Mouse (Mus musculus) midbrain, embryonic 15.5 days (tissue): ENCODE measurements at regions not wholly inside any gene's neighbourhood (a gene's known extent, or its start where the extent isn't known, plus 50 kb on each side); places are given as distances from the start of the nearest gene placed in this dataset.
A peak's percentile ranks its signal among the peaks of the same experiment; 100 is the strongest.
"Not testable (repeated sequence)": the region's sequence is repeated elsewhere in the genome, so short reads cannot be mapped to it uniquely, and the experiment has no call there.

Source experiments
- ATAC-seq: fragments of 200-750 bp; cut with Nextera tagmentation; replicated peaks from 2 replicates; pipeline ENCODE4 v1.8.0; 2017; ENCODE audit warnings: moderate TSS enrichment
- H3K27ac ChIP-seq: fragments of 300-500 bp; sonication (generic); 2 replicates; pipeline ENCODE4 v1.5.1; 2015; ENCODE audit warnings: mild to moderate bottlenecking, inconsistent platforms
- H3K27me3 ChIP-seq: fragments of 300-500 bp; sonication (generic); replicated peaks from 2 replicates; pipeline ENCODE4 v1.6.1; 2015; ENCODE audit warnings: inconsistent platforms
- H3K36me3 ChIP-seq: fragments of 300-500 bp; sonication (generic); replicated peaks from 2 replicates; pipeline ENCODE4 v1.6.1; 2015; ENCODE audit warnings: inconsistent platforms
- H3K4me1 ChIP-seq: fragments of 300-500 bp; sonication (generic); 2 replicates; pipeline ENCODE4 v1.6.1; 2015; ENCODE audit warnings: inconsistent platforms
- H3K4me2 ChIP-seq: fragments of 300-500 bp; sonication (generic); 2 replicates; pipeline ENCODE4 v1.6.1; 2015; ENCODE audit warnings: inconsistent platforms, mild to moderate bottlenecking, moderate library complexity
- H3K4me3 ChIP-seq: fragments of 300-500 bp; sonication (generic); 2 replicates; pipeline ENCODE4 v1.5.1; 2015; ENCODE audit warnings: mild to moderate bottlenecking, inconsistent platforms
- H3K9ac ChIP-seq: fragments of 300-500 bp; sonication (generic); 2 replicates; pipeline ENCODE4 v1.6.1; 2015; ENCODE audit warnings: mild to moderate bottlenecking, inconsistent platforms
- H3K9me3 ChIP-seq: fragments of 300-500 bp; sonication (generic); 2 replicates; pipeline ENCODE4 v1.6.1; 2016; ENCODE audit warnings: inconsistent platforms
- WGBS: fragments of 180-500 bp; shearing (Covaris S2); methylation state at CpG from one replicate; pipeline ENCODE4 v1.1.7; 2015; ENCODE audit warnings: mixed read lengths; 5-methylcytosine and 5-hydroxymethylcytosine counted together

DNA sequence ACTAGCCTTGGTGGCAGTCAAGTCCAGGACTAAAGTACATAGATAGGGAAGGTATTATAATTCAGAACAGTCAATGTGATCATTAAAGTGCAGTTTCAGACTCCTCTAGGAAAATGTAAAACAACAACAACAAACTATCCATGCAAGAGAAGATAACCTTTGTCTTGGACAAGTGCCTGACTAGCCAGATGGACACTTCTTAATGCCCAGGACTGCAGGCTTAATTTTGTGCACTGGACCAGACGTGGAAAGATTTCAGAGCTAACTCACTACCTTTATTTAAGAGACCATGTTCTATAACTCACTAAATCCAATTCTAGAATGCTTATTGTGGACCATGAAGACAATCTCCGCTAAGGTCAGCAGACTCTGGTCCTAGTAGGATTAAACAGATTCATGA is 215.6 kb upstream of the Stxbp5 start:
- no peak overlapping the region for H3K4me3 ChIP-seq
- H3K9me3 ChIP-seq, result no peaks in the 10 kb centered on the region
- no peaks in the 10 kb centered on the region for H3K4me1 ChIP-seq
- H3K36me3 ChIP-seq, result no peaks in the 10 kb centered on the region
- H3K4me2 ChIP-seq, result no peak overlapping the region
- ATAC-seq, result no peak
- no peaks in the 10 kb centered on the region for H3K27me3 ChIP-seq
- H3K27ac ChIP-seq, result no peak overlapping the region
- H3K9ac ChIP-seq, result no peak overlapping the region
- 77% methylated on average over 2 of the region's 2 CpGs for WGBS

GRCm38 (mm10) chr10:10113256-10113655 is 212.4 kb upstream of the Stxbp5 start:
- Histone ChIP-seq H3K27me3 (no peaks in the 10 kb centered on the region), H3K4me1 (no peaks in the 10 kb centered on the region), H3K9ac (no peak overlapping the region), H3K27ac (no peak overlapping the region), H3K36me3 (no peaks in the 10 kb centered on the region), H3K4me2 (no peak overlapping the region), H3K4me3 (no peak overlapping the region), H3K9me3 (no peaks in the 10 kb centered on the region)
- ATAC-seq, result no peak

- no peaks in the 10 kb centered on the region for H3K27me3 ChIP-seq
- WGBS, result 97% methylated on average over 4 of the region's 4 CpGs
- peaks cover 2% of the 10 kb centered on the region; the same call in 1 of the 2 replicates for H3K4me1 ChIP-seq
- H3K4me3 ChIP-seq, result no peak overlapping the region
- H3K4me2 ChIP-seq, result no peak overlapping the region
- H3K36me3 ChIP-seq, result no peaks in the 10 kb centered on the region
- H3K9ac ChIP-seq, result no peak overlapping the region
- no peaks in the 10 kb centered on the region for H3K9me3 ChIP-seq
- no peak for ATAC-seq
- no peak overlapping the region for H3K27ac ChIP-seq
Measured at GRCm38 (mm10) chr10:10111055-10111454, 210.2 kb upstream of the Stxbp5 start.

DNA sequence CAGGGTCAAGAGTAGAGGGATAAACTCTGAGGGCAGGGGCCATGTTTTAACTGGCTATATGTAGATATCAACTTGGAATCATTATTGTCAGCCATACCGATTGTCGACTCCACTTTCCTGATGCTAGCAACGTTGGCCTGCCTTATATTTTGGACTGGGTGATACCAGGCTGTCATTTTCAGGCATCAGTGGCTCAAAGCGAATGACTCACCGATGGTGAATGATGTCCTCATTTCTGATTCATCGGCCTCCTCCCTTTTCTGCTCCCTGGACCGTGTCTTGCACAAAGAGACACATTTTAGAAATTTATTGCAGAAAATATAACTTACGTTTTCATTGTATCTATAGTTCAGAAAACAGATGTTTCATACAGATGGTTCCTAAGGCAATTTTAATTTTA is 209.0 kb upstream of the Stxbp5 start:
- H3K36me3 ChIP-seq, result no peaks in the 10 kb centered on the region
- no peak for ATAC-seq
- peaks cover 2% of the 10 kb centered on the region; the same call in 1 of the 2 replicates for H3K4me1 ChIP-seq
- no peak overlapping the region for H3K27ac ChIP-seq
- H3K9me3 ChIP-seq, result no peaks in the 10 kb centered on the region
- no peak overlapping the region for H3K4me2 ChIP-seq
- no peak overlapping the region for H3K4me3 ChIP-seq
- no peaks in the 10 kb centered on the region for H3K27me3 ChIP-seq
- WGBS, result 74% methylated on average over 8 of the region's 8 CpGs
- no peak overlapping the region for H3K9ac ChIP-seq

DNA sequence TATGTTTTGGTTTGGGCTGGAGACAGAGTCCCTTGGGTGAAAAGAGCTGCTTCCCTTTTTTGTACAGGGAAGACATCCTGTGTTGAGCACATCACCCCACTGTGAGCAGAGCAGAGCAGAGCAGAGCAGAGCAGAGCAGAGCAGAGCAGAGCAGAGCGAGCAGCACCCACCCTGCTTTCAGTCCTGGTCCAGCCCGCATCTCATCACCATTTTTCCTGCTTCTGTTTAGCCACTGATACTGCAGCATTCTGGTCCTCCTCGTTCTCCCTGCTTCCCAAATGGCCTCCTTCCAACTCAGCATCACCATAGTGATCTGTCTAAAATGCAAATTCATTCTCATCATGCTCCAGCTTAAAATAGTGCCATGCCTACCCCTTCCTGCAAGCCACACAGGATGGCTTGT is 206.2 kb upstream of the Stxbp5 start:
- Histone ChIP-seq H3K27me3 (no peaks in the 10 kb centered on the region), H3K4me2 (no peak overlapping the region), H3K9me3 (no peaks in the 10 kb centered on the region), H3K27ac (no peak overlapping the region), H3K36me3 (no peaks in the 10 kb centered on the region), H3K9ac (no peak overlapping the region), H3K4me3 (no peak overlapping the region), H3K4me1 (peaks cover 2% of the 10 kb centered on the region; the same call in 1 of the 2 replicates)
- 48% methylated on average over 3 of the region's 3 CpGs for WGBS
- peak; percentile 94 for ATAC-seq

DNA sequence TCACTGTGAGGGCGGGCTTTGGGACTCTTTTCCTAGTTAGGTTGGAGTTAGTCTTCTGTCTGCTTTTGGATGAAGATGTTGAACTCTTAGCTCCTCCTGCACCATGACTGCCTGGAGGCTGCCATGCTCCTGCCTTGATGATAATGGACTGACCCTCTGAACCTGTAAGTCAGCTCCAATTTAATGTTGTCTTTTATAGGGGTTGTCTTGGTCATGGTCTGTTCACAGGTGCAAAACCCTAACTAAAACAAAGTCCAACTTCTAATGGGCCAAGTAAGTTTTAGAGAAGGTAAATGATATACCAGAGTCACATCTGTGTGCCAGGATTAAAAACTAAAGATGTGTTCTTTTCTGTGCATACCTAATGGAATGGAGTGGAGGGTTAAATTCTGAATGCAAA is 205.8 kb upstream of the Stxbp5 start:
- Histone ChIP-seq H3K4me2 (no peak overlapping the region), H3K9me3 (no peaks in the 10 kb centered on the region), H3K4me1 (peaks cover 2% of the 10 kb centered on the region; the same call in 1 of the 2 replicates), H3K9ac (no peak overlapping the region), H3K36me3 (no peaks in the 10 kb centered on the region), H3K4me3 (no peak overlapping the region), H3K27me3 (no peaks in the 10 kb centered on the region), H3K27ac (no peak overlapping the region)
- 82% methylated on average over 1 of the region's 1 CpGs for WGBS
- no peak for ATAC-seq

DNA sequence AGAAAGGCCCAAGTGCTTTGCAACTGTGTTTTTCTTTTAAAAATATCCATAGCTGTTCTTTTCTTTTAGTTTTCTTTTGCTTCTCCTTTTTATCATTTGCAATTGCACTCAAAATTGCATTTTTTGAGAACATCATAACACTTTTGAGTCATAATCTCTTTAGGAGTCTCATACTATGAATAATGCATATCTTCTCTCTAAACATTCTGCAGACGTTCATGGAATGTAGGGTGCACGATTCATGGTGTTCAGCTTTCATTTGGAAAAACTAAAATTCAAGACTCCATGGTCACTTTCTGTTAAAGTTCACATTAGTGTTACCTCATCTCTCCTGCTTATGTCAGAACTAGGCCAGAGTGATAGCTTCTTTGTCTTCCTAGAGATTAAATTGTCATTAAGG is 200.8 kb upstream of the Stxbp5 start:
- Histone ChIP-seq H3K27ac (no peak overlapping the region), H3K36me3 (no peaks in the 10 kb centered on the region), H3K9me3 (no peaks in the 10 kb centered on the region), H3K9ac (no peak overlapping the region), H3K4me2 (no peak overlapping the region), H3K4me1 (no peaks in the 10 kb centered on the region), H3K4me3 (no peak overlapping the region), H3K27me3 (no peaks in the 10 kb centered on the region)
- ATAC-seq, result no peak
- WGBS, result 77% methylated on average over 2 of the region's 2 CpGs

DNA sequence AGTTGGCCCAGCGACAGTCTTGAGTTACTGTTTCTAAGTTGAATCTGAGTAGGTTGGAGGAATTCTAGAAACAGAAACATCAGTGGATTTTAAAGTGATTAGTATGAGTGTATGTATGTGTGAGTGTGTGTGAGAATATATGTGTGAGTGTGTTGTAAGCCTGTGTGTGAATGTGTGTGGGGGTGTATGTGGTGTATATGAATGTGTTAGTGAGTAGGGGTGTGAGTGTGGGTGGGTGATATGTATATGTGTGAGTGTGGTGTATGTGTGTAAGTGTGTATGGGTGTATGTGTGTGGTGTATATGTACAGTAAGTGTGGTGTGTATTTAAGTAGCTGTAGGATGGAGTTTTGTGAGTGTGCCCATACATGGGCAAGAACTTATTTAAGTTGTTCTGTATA is 197.6 kb upstream of the Stxbp5 start:
- no peak overlapping the region for H3K9ac ChIP-seq
- WGBS, result 83% methylated on average over 1 of the region's 1 CpGs
- no peaks in the 10 kb centered on the region for H3K36me3 ChIP-seq
- H3K4me2 ChIP-seq, result no peak overlapping the region
- no peak overlapping the region for H3K27ac ChIP-seq
- ATAC-seq, result no peak
- H3K4me3 ChIP-seq, result no peak overlapping the region
- no peaks in the 10 kb centered on the region for H3K9me3 ChIP-seq
- no peaks in the 10 kb centered on the region for H3K4me1 ChIP-seq
- H3K27me3 ChIP-seq, result no peaks in the 10 kb centered on the region

GRCm38 (mm10) chr10:10094113-10094512 is 193.2 kb upstream of the Stxbp5 start:
- Histone ChIP-seq H3K9me3 (no peaks in the 10 kb centered on the region), H3K4me2 (no peak overlapping the region), H3K4me3 (no peak overlapping the region), H3K36me3 (no peaks in the 10 kb centered on the region), H3K27me3 (no peaks in the 10 kb centered on the region), H3K27ac (no peak overlapping the region), H3K4me1 (no peaks in the 10 kb centered on the region), H3K9ac (no peak overlapping the region)
- 84% methylated on average over 1 of the region's 1 CpGs for WGBS
- ATAC-seq, result no peak

DNA sequence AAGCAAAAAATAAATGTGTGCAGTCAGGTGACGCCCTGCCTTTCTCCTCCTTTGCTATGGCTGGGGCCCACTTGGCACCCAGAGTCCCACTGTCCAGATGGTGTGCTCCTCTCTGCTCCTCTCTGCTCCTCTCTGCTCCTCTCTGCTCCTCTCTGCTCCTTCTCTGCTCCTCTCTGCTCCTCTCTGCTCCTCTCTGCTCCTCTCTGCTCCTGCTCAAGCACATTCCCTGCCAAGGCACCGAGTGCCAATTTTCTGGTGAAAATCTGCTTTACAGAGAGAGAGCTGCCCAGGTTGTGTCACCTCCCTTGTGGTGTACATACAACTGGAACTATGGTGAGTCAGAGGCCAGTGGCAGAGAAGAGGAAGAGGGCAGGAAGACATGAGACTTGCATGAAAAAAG is 192.8 kb upstream of the Stxbp5 start:
- H3K27me3 ChIP-seq, result no peaks in the 10 kb centered on the region
- ATAC-seq, result no peak
- H3K9me3 ChIP-seq, result no peaks in the 10 kb centered on the region
- H3K4me2 ChIP-seq, result no peak overlapping the region
- H3K4me3 ChIP-seq, result no peak overlapping the region
- 63% methylated on average over 2 of the region's 2 CpGs for WGBS
- H3K27ac ChIP-seq, result no peak overlapping the region
- H3K36me3 ChIP-seq, result no peaks in the 10 kb centered on the region
- no peak overlapping the region for H3K9ac ChIP-seq
- H3K4me1 ChIP-seq, result no peaks in the 10 kb centered on the region

DNA sequence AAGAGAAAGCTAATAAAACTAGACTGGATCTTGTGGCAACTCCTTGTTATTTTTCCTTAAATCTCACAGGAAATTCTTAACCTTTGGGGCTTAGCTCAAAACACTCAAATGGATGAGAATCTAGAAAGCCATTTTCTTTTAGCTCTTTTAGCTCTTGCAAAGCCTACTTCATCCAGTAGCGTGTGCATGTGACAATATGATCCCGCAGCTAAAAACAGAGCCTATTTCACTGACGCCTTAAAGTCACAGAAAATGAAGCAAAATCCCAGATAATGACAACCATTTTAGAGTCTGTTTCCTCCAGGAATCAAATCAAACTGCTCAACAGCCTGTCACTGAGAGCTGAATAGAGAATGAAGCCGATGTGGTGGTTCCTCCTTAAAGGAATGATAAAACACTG is 185.1 kb upstream of the Stxbp5 start:
- H3K4me3 ChIP-seq, result no peak overlapping the region
- no peak overlapping the region for H3K4me2 ChIP-seq
- no peaks in the 10 kb centered on the region for H3K9me3 ChIP-seq
- no peak for ATAC-seq
- no peaks in the 10 kb centered on the region for H3K27me3 ChIP-seq
- H3K36me3 ChIP-seq, result no peaks in the 10 kb centered on the region
- WGBS, result 58% methylated on average over 4 of the region's 4 CpGs
- H3K9ac ChIP-seq, result no peak overlapping the region
- 0 out of 2 replicates have a peak overlapping the region, but pooled peaks have one; percentile 12 for H3K27ac ChIP-seq
- no peaks in the 10 kb centered on the region; the same call in 1 of the 2 replicates for H3K4me1 ChIP-seq

DNA sequence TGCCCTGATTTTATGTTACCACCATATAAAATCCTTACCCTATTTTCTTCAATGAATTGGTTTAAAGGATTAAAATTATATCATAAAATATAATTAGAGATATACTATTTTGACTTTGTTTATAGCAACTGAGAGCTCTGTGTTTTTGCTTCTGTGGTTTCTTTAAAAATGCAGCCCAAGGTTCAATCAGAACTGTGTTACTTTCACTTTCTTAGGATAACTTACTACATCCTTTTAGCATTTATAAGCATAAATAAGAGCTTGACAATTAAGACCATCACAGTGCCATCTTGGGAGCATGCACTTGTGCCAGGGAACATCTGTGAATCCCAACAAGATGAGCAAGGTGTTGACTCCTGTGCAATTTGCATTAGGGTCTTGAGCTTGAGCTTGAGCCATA is 169.3 kb upstream of the Stxbp5 start:
- Histone ChIP-seq H3K9ac (no peak overlapping the region), H3K36me3 (no peaks in the 10 kb centered on the region), H3K27me3 (no peaks in the 10 kb centered on the region), H3K4me1 (no peaks in the 10 kb centered on the region), H3K4me2 (no peak overlapping the region), H3K27ac (no peak overlapping the region), H3K9me3 (no peaks in the 10 kb centered on the region), H3K4me3 (no peak overlapping the region)
- no peak for ATAC-seq

- not testable (repeated sequence) for H3K4me2 ChIP-seq, H3K27ac ChIP-seq, H3K9me3 ChIP-seq, H3K27me3 ChIP-seq, ATAC-seq, H3K4me1 ChIP-seq, H3K4me3 ChIP-seq, H3K9ac ChIP-seq, H3K36me3 ChIP-seq
Measured at GRCm38 (mm10) chr10:10069704-10070103, 168.8 kb upstream of the Stxbp5 start.

- 58% methylated on average over 1 of the region's 1 CpGs for WGBS
- Histone ChIP-seq H3K27me3 (no peaks in the 10 kb centered on the region), H3K27ac (no peak overlapping the region), H3K9ac (no peak overlapping the region), H3K9me3 (no peaks in the 10 kb centered on the region), H3K4me2 (no peak overlapping the region), H3K36me3 (no peaks in the 10 kb centered on the region), H3K4me3 (no peak overlapping the region), H3K4me1 (no peaks in the 10 kb centered on the region)
- ATAC-seq, result peak; percentile 65
Measured at GRCm38 (mm10) chr10:10046753-10047152, 145.9 kb upstream of the Stxbp5 start.
